Mouse (Mus musculus): ENCODE measurements around the gene Odc1. TPM values are rescaled to one million over a fixed set of nuclear protein-coding genes. Genes with fewer than 3 reads are reported as not detected.

The Odc1 gene
- 100 to 1,000 TPM in 1 of 2 experiments, 10 to 100 TPM in 1; 50.3 to 379 TPM for total RNA-seq (2021)
- long read RNA-seq, experiment 1, transcript Odc1-201 (12 exons, 2,208 nt), result major isoform, 14 of 22 reads
- long read RNA-seq, experiment 1, partial matches to known transcripts, result 1 of 22 reads
- long read RNA-seq, experiment 1, other reads (novel, unspliced or antisense), result 7 of 22 reads
- long read RNA-seq, experiment 2, transcript Odc1-201 (12 exons, 2,208 nt), result major isoform, 130 of 194 reads
- long read RNA-seq, experiment 2, partial matches to known transcripts, result 20 of 194 reads
- long read RNA-seq, experiment 2, other reads (novel, unspliced or antisense), result 44 of 194 reads

- TF ChIP-seq CTCF (IDR thresholded peaks at IDR 0.05), result peak; percentile 32
- intact Hi-C loops (cut with DNase I), result loop anchor here (2.0 kb wide), 1 partner anchor 60 kb away; no protein-coding TSS in a partner anchor
- peak; percentile 98 for DNase-seq
- Histone ChIP-seq H3K27ac (peak within 1 kb of the TSS; percentile 97), H3K4me3 (peak within 1 kb of the TSS; percentile 95)
These were observed at the start of gene Odc1 for GRCm38 (mm10) chr12:17544209-17545106. Odc1 (plus strand) TSS chr12:17544794.

- DNase-seq, result no peak
- H3K27ac ChIP-seq, result no peak overlapping the region
- no peak overlapping the region for H3K4me3 ChIP-seq
- TF ChIP-seq CTCF (IDR thresholded peaks at IDR 0.05), result no peak
- intact Hi-C loops (cut with DNase I), result no loop called here
These were observed 49.8 kb upstream of the Odc1 start for GRCm38 (mm10) chr12:17494809-17495208.

DNA sequence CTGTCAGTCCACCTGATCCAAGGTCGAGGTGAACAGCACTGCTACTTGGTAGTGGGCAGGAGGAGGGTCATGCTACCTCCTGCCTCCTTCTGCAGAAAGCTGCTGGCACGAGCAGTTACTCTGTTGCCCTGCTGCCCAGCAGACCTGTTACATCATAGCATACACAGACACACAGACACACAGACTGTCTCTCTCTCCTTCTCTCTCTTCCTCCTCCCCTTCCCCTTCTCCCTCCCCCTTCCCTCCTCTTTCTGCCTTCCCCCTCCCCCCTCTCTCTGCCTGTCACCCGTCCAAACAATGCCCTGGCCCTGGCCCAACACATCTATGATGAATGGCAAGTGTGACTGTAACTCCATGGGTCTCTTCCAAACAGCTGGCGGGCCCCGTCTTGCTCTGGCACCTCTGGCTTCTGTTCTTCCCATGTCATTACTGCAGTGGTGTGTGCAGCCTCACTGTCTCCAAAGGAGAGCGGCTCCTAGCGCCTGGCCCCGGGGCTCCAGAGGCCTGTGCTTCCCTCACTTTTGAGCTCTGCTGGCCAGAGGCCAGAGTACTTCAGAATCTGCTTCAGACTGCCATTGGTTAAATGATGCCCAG is 48.6 kb upstream of the Odc1 start:
- TF ChIP-seq CTCF (IDR thresholded peaks at IDR 0.05), result no peak
- H3K27ac ChIP-seq, result no peak overlapping the region
- DNase-seq, result no peak
- no peak overlapping the region for H3K4me3 ChIP-seq
- intact Hi-C loops (cut with DNase I), result no loop called here

DNA sequence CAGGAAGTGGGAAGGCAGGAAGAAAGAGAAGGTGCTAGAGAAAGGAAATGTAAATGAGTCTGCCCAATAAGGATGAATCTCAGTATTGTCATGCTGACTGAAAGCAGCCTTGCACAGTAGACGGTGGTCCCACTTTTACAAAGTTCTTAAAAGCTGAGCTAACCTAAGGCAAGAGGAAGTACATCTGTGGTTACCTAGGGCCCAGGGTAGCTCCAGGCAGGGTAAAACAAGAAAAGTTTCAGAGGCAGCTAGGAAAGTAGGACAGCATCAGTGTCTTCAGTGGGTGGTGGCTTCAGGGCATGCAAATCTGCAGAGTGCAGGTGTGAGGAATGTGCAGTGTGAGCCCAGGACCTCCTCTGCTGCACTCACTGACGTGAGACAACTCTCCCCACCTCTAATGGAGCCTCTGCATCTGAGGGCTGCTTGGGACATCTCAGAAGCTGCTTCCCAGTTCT is 38.9 kb upstream of the Odc1 start:
- DNase-seq, result no peak
- H3K27ac ChIP-seq, result no peak overlapping the region
- intact Hi-C loops (cut with DNase I), result no loop called here
- no peak for TF ChIP-seq CTCF (IDR thresholded peaks at IDR 0.05)
- H3K4me3 ChIP-seq, result no peak overlapping the region

- intact Hi-C loops (cut with DNase I), result no loop called here
- Histone ChIP-seq H3K27ac (no peak overlapping the region), H3K4me3 (no peak overlapping the region)
- DNase-seq, result no peak
- no peak for TF ChIP-seq CTCF (IDR thresholded peaks at IDR 0.05)
These were observed 38.2 kb upstream of the Odc1 start for GRCm38 (mm10) chr12:17506117-17506993.

DNA sequence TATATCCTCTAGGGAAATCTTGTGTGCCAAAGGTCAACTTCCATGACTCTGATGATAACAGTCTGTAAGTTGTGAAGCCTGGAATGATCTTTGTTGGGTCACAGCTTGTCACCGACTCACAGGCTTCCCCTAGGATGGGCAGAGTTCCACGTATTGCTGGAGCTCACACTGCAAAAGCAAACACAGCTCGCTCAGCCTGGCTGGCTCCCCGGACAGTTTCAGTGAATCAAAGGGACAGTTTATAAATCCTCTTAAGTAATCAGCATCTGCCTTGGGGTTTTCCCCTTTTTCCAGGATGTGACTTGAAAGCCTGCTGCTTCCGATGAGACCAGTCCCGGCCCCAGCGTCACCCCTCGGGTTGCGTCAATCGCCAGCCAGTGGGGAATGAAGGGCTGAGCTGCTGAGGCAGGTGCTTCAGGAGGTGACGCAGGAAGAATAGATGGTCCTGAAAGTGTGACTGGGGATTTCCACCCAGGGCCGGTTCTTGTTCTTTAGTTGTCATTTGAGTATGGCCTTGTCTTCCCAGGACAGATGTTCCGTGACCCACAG is 37.5 kb upstream of the Odc1 start:
- Histone ChIP-seq H3K27ac (no peak overlapping the region), H3K4me3 (no peak overlapping the region)
- no peak for DNase-seq
- TF ChIP-seq CTCF (IDR thresholded peaks at IDR 0.05), result no peak
- intact Hi-C loops (cut with DNase I), result no loop called here

GRCm38 (mm10) chr12:17509310-17509709 is 35.3 kb upstream of the Odc1 start:
- no peak for DNase-seq
- no peak for TF ChIP-seq CTCF (IDR thresholded peaks at IDR 0.05)
- Histone ChIP-seq H3K27ac (no peak overlapping the region), H3K4me3 (no peak overlapping the region)
- intact Hi-C loops (cut with DNase I), result no loop called here

DNA sequence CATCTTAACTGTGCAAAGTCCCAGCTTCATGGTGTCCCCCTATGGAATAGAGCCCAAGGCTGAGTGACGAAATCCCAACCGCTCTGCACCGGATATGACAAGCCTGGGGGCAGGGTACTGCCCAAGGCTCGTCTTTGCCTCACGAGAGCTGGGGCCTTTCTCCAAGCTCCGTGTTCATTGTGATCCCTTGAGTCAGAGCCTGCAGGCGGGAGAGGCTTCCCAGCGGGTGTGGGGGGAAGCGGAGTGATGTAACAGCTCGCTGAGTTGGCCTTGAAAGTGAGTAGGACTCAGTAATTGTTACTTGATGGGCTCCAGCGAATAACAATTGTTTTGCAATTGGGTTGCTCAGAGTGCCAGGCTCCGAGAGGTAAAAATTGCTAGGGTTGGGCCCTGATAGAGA is 34.4 kb upstream of the Odc1 start:
- intact Hi-C loops (cut with DNase I), result no loop called here
- TF ChIP-seq CTCF (IDR thresholded peaks at IDR 0.05), result no peak
- no peak for DNase-seq
- Histone ChIP-seq H3K4me3 (no peak overlapping the region), H3K27ac (no peak overlapping the region)

- TF ChIP-seq CTCF (IDR thresholded peaks at IDR 0.05), result no peak
- no peak overlapping the region for H3K27ac ChIP-seq
- intact Hi-C loops (cut with DNase I), result no loop called here
- no peak for DNase-seq
- H3K4me3 ChIP-seq, result no peak overlapping the region
These were observed 33.6 kb upstream of the Odc1 start for GRCm38 (mm10) chr12:17511019-17511418.

GRCm38 (mm10) chr12:17529180-17529579 is 15.4 kb upstream of the Odc1 start:
- no peak for TF ChIP-seq CTCF (IDR thresholded peaks at IDR 0.05)
- H3K4me3 ChIP-seq, result no peak overlapping the region
- no peak for DNase-seq
- H3K27ac ChIP-seq, result no peak overlapping the region
- intact Hi-C loops (cut with DNase I), result no loop called here

DNA sequence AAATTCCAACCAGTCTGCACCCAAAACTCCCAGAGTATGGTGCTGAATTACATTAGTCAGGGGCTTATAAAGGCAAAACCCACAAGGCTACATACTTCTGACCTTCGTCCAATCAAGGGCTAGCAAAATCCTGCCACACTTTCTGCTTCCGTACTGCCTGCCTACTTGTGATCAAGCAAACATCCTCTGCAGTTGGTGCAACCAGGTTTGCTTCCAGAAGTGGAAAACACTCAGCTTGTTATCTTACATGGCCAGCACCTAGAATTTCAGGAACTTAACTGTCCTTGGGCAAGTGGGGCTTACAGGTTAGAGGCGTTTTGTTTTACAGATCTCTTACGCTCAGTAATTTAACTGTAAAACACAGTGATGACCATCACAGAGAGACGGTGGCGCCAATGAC is 14.9 kb upstream of the Odc1 start:
- H3K27ac ChIP-seq, result no peak overlapping the region
- TF ChIP-seq CTCF (IDR thresholded peaks at IDR 0.05), result no peak
- intact Hi-C loops (cut with DNase I), result no loop called here
- no peak for DNase-seq
- H3K4me3 ChIP-seq, result no peak overlapping the region

- intact Hi-C loops (cut with DNase I), result no loop called here
- no peak for TF ChIP-seq CTCF (IDR thresholded peaks at IDR 0.05)
- Histone ChIP-seq H3K27ac (no peak overlapping the region), H3K4me3 (no peak overlapping the region)
- no peak for DNase-seq
These were observed 13.8 kb upstream of the Odc1 start for GRCm38 (mm10) chr12:17530825-17531224.
